Mouse (Mus musculus) embryonic fibroblast, embryonic 13.5 days (primary cell): ENCODE measurements at regions not wholly inside any gene's neighbourhood (a gene's known extent, or its start where the extent isn't known, plus 50 kb on each side); places are given as distances from the start of the nearest gene placed in this dataset.

Source experiments
- CTCF ChIP-seq: IDR thresholded peaks from 2 replicates; pipeline ENCODE4 v1.5.1; 2011; ENCODE audit warnings: mild to moderate bottlenecking, control low read depth, low read length, moderate library complexity, borderline replicate concordance; ENCODE audit not compliant: insufficient read depth
- POLR2A ChIP-seq: IDR thresholded peaks from 2 replicates; pipeline ENCODE4 v1.6.1; 2011; ENCODE audit warnings: low read depth, mild to moderate bottlenecking, control low read depth, low read length, moderate library complexity

DNA sequence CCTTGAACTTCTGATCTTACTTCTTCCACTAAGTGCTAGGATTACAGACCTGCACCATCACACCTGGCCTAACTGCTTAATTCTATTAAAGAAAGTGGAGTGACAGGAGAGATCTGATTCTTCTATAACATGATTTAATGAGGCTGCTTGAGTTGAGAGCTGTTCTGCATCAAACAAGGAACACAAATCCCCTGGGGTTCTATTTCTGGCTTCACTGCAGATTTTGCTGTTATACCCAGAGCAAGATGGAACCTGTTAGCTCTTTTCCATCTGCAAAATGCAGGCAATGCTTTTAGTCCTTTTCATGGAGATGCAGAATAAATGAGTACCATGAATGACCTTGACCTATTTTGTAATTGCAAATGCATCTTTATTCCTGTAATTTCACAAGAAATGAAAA is 61.4 kb upstream of the Usp46 start:
- TF ChIP-seq CTCF (no peak), POLR2A (no peak)
